Mouse (Mus musculus): ENCODE results near the gene Tomm70a. TPM values are rescaled to one million over a fixed set of nuclear protein-coding genes. Genes with fewer than 3 reads are reported as not detected.
"Not testable (repeated sequence)": the region's sequence is repeated elsewhere in the genome, so short reads cannot be mapped to it uniquely, and the experiment has no call there.

Tomm70a gene
- polyA plus RNA-seq, 1 experiment from 2014 or later = 71.1 TPM

- WGBS = 79% methylated on average over 4 of the region's 4 CpGs
- Histone ChIP-seq H3K4me3 (no peak overlapping the region), H3K9ac (no peak overlapping the region), H3K27me3 (replicated peaks) (no peaks in the 10 kb centered on the region), H3K4me1 (no peaks in the 10 kb centered on the region), H3K4me2 (replicated peaks) (no peak overlapping the region), H3K9me3 (no peaks in the 10 kb centered on the region), H3K36me3 (peaks cover 36% of the 10 kb centered on the region), H3K27ac (no peak overlapping the region)
- no peak for ATAC-seq (ENCODE audit: low FRiP score, low read depth)
Measured at GRCm38 (mm10) chr16:57157728-57158127, 36.2 kb downstream of the Tomm70a start.

- 70% methylated on average over 7 of the region's 7 CpGs for WGBS
- Histone ChIP-seq H3K27me3 (replicated peaks) (no peaks in the 10 kb centered on the region), H3K4me2 (replicated peaks) (no peak overlapping the region), H3K9ac (no peak overlapping the region), H3K27ac (no peak overlapping the region), H3K4me1 (no peaks in the 10 kb centered on the region), H3K9me3 (no peaks in the 10 kb centered on the region), H3K36me3 (peaks cover 26% of the 10 kb centered on the region), H3K4me3 (no peak overlapping the region)
- no peak for ATAC-seq (ENCODE audit: low FRiP score, low read depth)
Measured at GRCm38 (mm10) chr16:57159835-57160234, 38.3 kb downstream of the Tomm70a start.

GRCm38 (mm10) chr16:57162841-57163240 lies 41.3 kb downstream of the Tomm70a start:
- Histone ChIP-seq H3K27me3 (replicated peaks) (no peaks in the 10 kb centered on the region), H3K27ac (no peak overlapping the region), H3K36me3 (peaks cover 6% of the 10 kb centered on the region), H3K9ac (no peak overlapping the region), H3K9me3 (no peaks in the 10 kb centered on the region), H3K4me1 (no peaks in the 10 kb centered on the region), H3K4me3 (no peak overlapping the region), H3K4me2 (replicated peaks) (no peak overlapping the region)
- WGBS = 88% methylated on average over 5 of the region's 5 CpGs
- ATAC-seq (ENCODE audit: low FRiP score, low read depth) = no peak

- Histone ChIP-seq H3K9me3 (no peaks in the 10 kb centered on the region), H3K4me3 (no peak overlapping the region), H3K27ac (no peak overlapping the region), H3K9ac (no peak overlapping the region), H3K27me3 (replicated peaks) (no peaks in the 10 kb centered on the region), H3K4me2 (replicated peaks) (no peak overlapping the region), H3K36me3 (no peaks in the 10 kb centered on the region), H3K4me1 (no peaks in the 10 kb centered on the region)
- 89% methylated on average over 1 of the region's 1 CpGs for WGBS
- ATAC-seq (ENCODE audit: low FRiP score, low read depth) = no peak
Measured at GRCm38 (mm10) chr16:57163694-57164093, 42.2 kb downstream of the Tomm70a start.

GRCm38 (mm10) chr16:57165157-57165556 lies 43.7 kb downstream of the Tomm70a start:
- Histone ChIP-seq H3K36me3 (no peaks in the 10 kb centered on the region), H3K27me3 (replicated peaks) (no peaks in the 10 kb centered on the region), H3K4me2 (replicated peaks) (no peak overlapping the region), H3K9ac (no peak overlapping the region), H3K4me3 (no peak overlapping the region), H3K9me3 (no peaks in the 10 kb centered on the region), H3K27ac (no peak overlapping the region), H3K4me1 (no peaks in the 10 kb centered on the region)
- no peak for ATAC-seq (ENCODE audit: low FRiP score, low read depth)
- WGBS = 95% methylated on average over 5 of the region's 5 CpGs

GRCm38 (mm10) chr16:57166086-57166485 lies 44.6 kb downstream of the Tomm70a start:
- Histone ChIP-seq H3K4me1 (no peaks in the 10 kb centered on the region), H3K4me3 (no peak overlapping the region), H3K36me3 (peaks cover 5% of the 10 kb centered on the region; the same call in 1 of the 2 replicates), H3K27ac (no peak overlapping the region), H3K4me2 (replicated peaks) (peak overlapping the region; percentile 72), H3K9me3 (no peaks in the 10 kb centered on the region), H3K9ac (no peak overlapping the region), H3K27me3 (replicated peaks) (no peaks in the 10 kb centered on the region)
- 88% methylated on average over 6 of the region's 6 CpGs for WGBS
- no peak for ATAC-seq (ENCODE audit: low FRiP score, low read depth)

- peak within 1 kb of the TSS; percentile 72 for H3K4me2 ChIP-seq (replicated peaks)
- H3K9ac ChIP-seq = peak within 1 kb of the TSS; percentile 68
- H3K9me3 ChIP-seq = no peaks in the 10 kb centered on the region
- peak within 1 kb of the TSS; percentile 73 for H3K4me3 ChIP-seq
- H3K27ac ChIP-seq = no peak within 1 kb of the TSS
- no peaks in the 10 kb centered on the region for H3K27me3 ChIP-seq (replicated peaks)
- ATAC-seq (ENCODE audit: low FRiP score, low read depth) = peak; percentile 99
- no peaks in the 10 kb centered on the region for H3K4me1 ChIP-seq
- WGBS = under 1% methylated on average over 58 of the region's 58 CpGs
- H3K36me3 ChIP-seq = peaks cover 10% of the 10 kb centered on the region; the same call in 1 of the 2 replicates
Measured at GRCm38 (mm10) chr16:57166611-57167513, 45.4 kb downstream of the Tomm70a start, which contains the start of gene Nit2. TSS of gene Nit2 (minus strand) at chr16:57167341.

- Histone ChIP-seq H3K4me1 (no peaks in the 10 kb centered on the region), H3K36me3 (peaks cover 12% of the 10 kb centered on the region), H3K27me3 (replicated peaks) (no peaks in the 10 kb centered on the region), H3K9me3 (no peaks in the 10 kb centered on the region), H3K4me2 (replicated peaks) (peak overlapping the region; percentile 72), H3K4me3 (peak overlapping the region; percentile 73), H3K9ac (0 out of 2 replicates have a peak overlapping the region, but pooled peaks have one; percentile 26), H3K27ac (no peak overlapping the region)
- ATAC-seq (ENCODE audit: low FRiP score, low read depth) = peak; percentile 62
- 27% methylated on average over 5 of the region's 5 CpGs for WGBS
Measured at GRCm38 (mm10) chr16:57167514-57167912, 46.0 kb downstream of the Tomm70a start.

- no peak for ATAC-seq (ENCODE audit: low FRiP score, low read depth)
- WGBS = 73% methylated on average over 4 of the region's 4 CpGs
- Histone ChIP-seq H3K9ac (no peak overlapping the region), H3K4me2 (replicated peaks) (0 out of 2 replicates have a peak overlapping the region, but pooled peaks have one; percentile 72), H3K9me3 (no peaks in the 10 kb centered on the region), H3K27me3 (replicated peaks) (no peaks in the 10 kb centered on the region), H3K36me3 (peaks cover 16% of the 10 kb centered on the region), H3K4me3 (no peak overlapping the region), H3K27ac (no peak overlapping the region), H3K4me1 (no peaks in the 10 kb centered on the region)
Measured at GRCm38 (mm10) chr16:57168236-57168635, 46.7 kb downstream of the Tomm70a start.

GRCm38 (mm10) chr16:57171161-57171560 lies 49.7 kb downstream of the Tomm70a start:
- WGBS = 90% methylated on average over 8 of the region's 8 CpGs

GRCm38 (mm10) chr16:57171570-57171969 lies 50.1 kb downstream of the Tomm70a start:
- H3K4me2 ChIP-seq (replicated peaks) = no peak overlapping the region
- ATAC-seq (ENCODE audit: low FRiP score, low read depth) = no peak
- 94% methylated on average over 6 of the region's 6 CpGs for WGBS
- H3K4me3 ChIP-seq = no peak overlapping the region
- no peak overlapping the region for H3K27ac ChIP-seq
- peaks cover 19% of the 10 kb centered on the region for H3K36me3 ChIP-seq
- no peaks in the 10 kb centered on the region for H3K4me1 ChIP-seq
- no peaks in the 10 kb centered on the region for H3K27me3 ChIP-seq (replicated peaks)
- H3K9ac ChIP-seq = no peak overlapping the region
- H3K9me3 ChIP-seq = no peaks in the 10 kb centered on the region

More at GRCm38 (mm10) chr16:57171161-57171560, 49.7 kb downstream of the Tomm70a start:
- no peaks in the 10 kb centered on the region for H3K27me3 ChIP-seq (replicated peaks)
- peaks cover 17% of the 10 kb centered on the region for H3K36me3 ChIP-seq
- no peaks in the 10 kb centered on the region for H3K9me3 ChIP-seq
- H3K4me1 ChIP-seq = no peaks in the 10 kb centered on the region
- no peak overlapping the region for H3K4me2 ChIP-seq (replicated peaks)
- ATAC-seq (ENCODE audit: low FRiP score, low read depth) = no peak
- H3K27ac ChIP-seq = no peak overlapping the region
- no peak overlapping the region for H3K9ac ChIP-seq
- no peak overlapping the region for H3K4me3 ChIP-seq

- ATAC-seq (ENCODE audit: low FRiP score, low read depth); H3K27me3 ChIP-seq (replicated peaks); H3K4me3 ChIP-seq; H3K4me1 ChIP-seq; H3K9ac ChIP-seq; H3K9me3 ChIP-seq; H3K27ac ChIP-seq; H3K4me2 ChIP-seq (replicated peaks): not testable (repeated sequence)
- H3K36me3 ChIP-seq = peaks cover 25% of the 10 kb centered on the region
Measured at GRCm38 (mm10) chr16:57174480-57174879, 53.0 kb downstream of the Tomm70a start.
